Mouse (Mus musculus) embryonic facial prominence, embryonic 12.5 days (tissue): ENCODE data around the gene Pspc1. TPM values are rescaled to one million over a fixed set of nuclear protein-coding genes. Genes with fewer than 3 reads are reported as not detected.
"Not testable (repeated sequence)": the region's sequence is repeated elsewhere in the genome, so short reads cannot be mapped to it uniquely, and the experiment has no call there.

Source experiments
- ATAC-seq: fragments of 200-750 bp; cut with Nextera tagmentation; 2 replicates; pipeline ENCODE4 v1.8.0; 2017; ENCODE audit not compliant: insufficient number of reproducible peaks, insufficient read depth, low FRiP score, low TSS enrichment
- H3K27ac ChIP-seq: fragments of 300-500 bp; sonication (generic); 2 replicates; pipeline ENCODE4 v1.5.1; 2016; ENCODE audit warnings: mild to moderate bottlenecking
- H3K27me3 ChIP-seq: fragments of 300-500 bp; sonication (generic); 2 replicates; pipeline ENCODE4 v1.6.1; 2016; ENCODE audit warnings: mild to moderate bottlenecking, moderate library complexity
- H3K36me3 ChIP-seq: fragments of 300-500 bp; sonication (generic); 2 replicates; pipeline ENCODE4 v1.6.1; 2016; ENCODE audit warnings: mild to moderate bottlenecking
- H3K4me1 ChIP-seq: fragments of 300-500 bp; sonication (generic); 2 replicates; pipeline ENCODE4 v1.6.1; 2016
- H3K4me2 ChIP-seq: fragments of 300-500 bp; sonication (generic); replicated peaks from 2 replicates; pipeline ENCODE4 v1.6.1; 2016; ENCODE audit warnings: mild to moderate bottlenecking, moderate library complexity
- H3K4me3 ChIP-seq: fragments of 300-500 bp; sonication (generic); 2 replicates; pipeline ENCODE4 v1.5.1; 2016; ENCODE audit warnings: mild to moderate bottlenecking
- H3K9ac ChIP-seq: fragments of 300-500 bp; sonication (generic); 2 replicates; pipeline ENCODE4 v1.6.1; 2016; ENCODE audit warnings: mild to moderate bottlenecking, moderate library complexity
- H3K9me3 ChIP-seq: fragments of 300-500 bp; sonication (generic); 2 replicates; pipeline ENCODE4 v1.6.1; 2016; ENCODE audit warnings: mild to moderate bottlenecking, moderate library complexity
- WGBS: fragments of 180-500 bp; shearing (Covaris S2); methylation state at CpG from one replicate; pipeline ENCODE4 v1.1.7; 2016; 5-methylcytosine and 5-hydroxymethylcytosine counted together
- polyA plus RNA-seq: library from polyadenylated mRNA; unstranded; fragments of >200 nt; fragmentation: Nextera tagmentation; extraction: Ambion mirVana; gene quantifications from 2 replicates; pipeline ENCODE4 v1.2.1, GENCODE M21; 2016

Gene Pspc1
- polyA plus RNA-seq, result 47.1 and 49.9 TPM in 2 replicates

- Histone ChIP-seq H3K27me3 (no peaks in the 10 kb centered on the region), H3K9ac (peak within 1 kb of the TSS; percentile 90), H3K36me3 (no peaks in the 10 kb centered on the region), H3K4me1 (peaks cover 13% of the 10 kb centered on the region; the same call in 1 of the 2 replicates), H3K27ac (peak within 1 kb of the TSS; percentile 96), H3K9me3 (no peaks in the 10 kb centered on the region), H3K4me2 (peak within 1 kb of the TSS; percentile 69), H3K4me3 (peak within 1 kb of the TSS; percentile 94)
- under 1% methylated on average over 36 of the region's 36 CpGs for WGBS
- ATAC-seq, result peak; percentile 98
Observed at GRCm38 (mm10) chr14:56778200-56778932, at the start of gene Pspc1. Pspc1 (minus strand) TSS chr14:56778316.

GRCm38 (mm10) chr14:56824562-56824961 lies 46.4 kb upstream of the Pspc1 start:
- no peaks in the 10 kb centered on the region for H3K27me3 ChIP-seq
- no peak overlapping the region for H3K27ac ChIP-seq
- H3K4me2 ChIP-seq, result no peak overlapping the region
- no peak overlapping the region for H3K4me3 ChIP-seq
- H3K36me3 ChIP-seq, result no peaks in the 10 kb centered on the region
- ATAC-seq, result no peak
- H3K9me3 ChIP-seq, result no peaks in the 10 kb centered on the region
- H3K9ac ChIP-seq, result no peak overlapping the region
- H3K4me1 ChIP-seq, result no peaks in the 10 kb centered on the region

GRCm38 (mm10) chr14:56817616-56818015 lies 39.5 kb upstream of the Pspc1 start:
- 0 out of 2 replicates have a peak overlapping the region, but pooled peaks have one; percentile 17 for H3K4me2 ChIP-seq
- WGBS, result 16% methylated on average over 11 of the region's 11 CpGs
- no peak for ATAC-seq
- no peak overlapping the region for H3K27ac ChIP-seq
- no peaks in the 10 kb centered on the region for H3K36me3 ChIP-seq
- no peak overlapping the region for H3K9ac ChIP-seq
- H3K4me3 ChIP-seq, result no peak overlapping the region
- peaks cover 7% of the 10 kb centered on the region; the same call in 1 of the 2 replicates for H3K4me1 ChIP-seq
- no peaks in the 10 kb centered on the region; the same call in 1 of the 2 replicates for H3K27me3 ChIP-seq
- H3K9me3 ChIP-seq, result no peaks in the 10 kb centered on the region

- no peaks in the 10 kb centered on the region; the same call in 1 of the 2 replicates for H3K27me3 ChIP-seq
- no peak overlapping the region for H3K27ac ChIP-seq
- H3K9ac ChIP-seq, result no peak overlapping the region
- no peak overlapping the region for H3K4me3 ChIP-seq
- peaks cover 7% of the 10 kb centered on the region; the same call in 1 of the 2 replicates for H3K4me1 ChIP-seq
- H3K4me2 ChIP-seq, result no peak overlapping the region
- H3K9me3 ChIP-seq, result no peaks in the 10 kb centered on the region
- no peaks in the 10 kb centered on the region for H3K36me3 ChIP-seq
- WGBS, result 68% methylated on average over 4 of the region's 4 CpGs
- no peak for ATAC-seq
Observed at GRCm38 (mm10) chr14:56817131-56817530, 39.0 kb upstream of the Pspc1 start.

GRCm38 (mm10) chr14:56816541-56816940 lies 38.4 kb upstream of the Pspc1 start:
- Histone ChIP-seq H3K27me3 (no peaks in the 10 kb centered on the region; the same call in 1 of the 2 replicates), H3K9me3 (no peaks in the 10 kb centered on the region), H3K4me2 (no peak overlapping the region), H3K4me1 (peaks cover 7% of the 10 kb centered on the region; the same call in 1 of the 2 replicates), H3K9ac (no peak overlapping the region), H3K27ac (no peak overlapping the region), H3K36me3 (no peaks in the 10 kb centered on the region), H3K4me3 (no peak overlapping the region)
- 87% methylated on average over 4 of the region's 4 CpGs for WGBS
- ATAC-seq, result no peak

GRCm38 (mm10) chr14:56812520-56813036 lies 34.5 kb upstream of the Pspc1 start:
- peak overlapping the region; percentile 96 for H3K27ac ChIP-seq
- peak overlapping the region; percentile 68 for H3K4me2 ChIP-seq
- WGBS, result under 1% methylated on average over 35 of the region's 35 CpGs
- no peaks in the 10 kb centered on the region for H3K36me3 ChIP-seq
- H3K9me3 ChIP-seq, result no peaks in the 10 kb centered on the region
- ATAC-seq, result peak; percentile 29; the same call in 1 of the 2 replicates
- peaks cover 14% of the 10 kb centered on the region; the same call in 1 of the 2 replicates for H3K4me1 ChIP-seq
- no peaks in the 10 kb centered on the region; the same call in 1 of the 2 replicates for H3K27me3 ChIP-seq
- peak overlapping the region; percentile 57 for H3K4me3 ChIP-seq
- peak overlapping the region; percentile 84 for H3K9ac ChIP-seq

GRCm38 (mm10) chr14:56811701-56812339 lies 33.7 kb upstream of the Pspc1 start, which contains the start of gene Zmym5:
Zmym5 (minus strand) TSS chr14:56811716.
- H3K27me3 ChIP-seq, H3K36me3 ChIP-seq, H3K9me3 ChIP-seq: not testable (repeated sequence)
- Histone ChIP-seq H3K4me2 (peak within 1 kb of the TSS; percentile 68), H3K27ac (peak within 1 kb of the TSS; percentile 96), H3K9ac (peak within 1 kb of the TSS; percentile 84), H3K4me3 (peak within 1 kb of the TSS; percentile 69), H3K4me1 (peaks cover 14% of the 10 kb centered on the region; the same call in 1 of the 2 replicates)
- WGBS, result under 1% methylated on average over 35 of the region's 72 CpGs
- ATAC-seq, result peak; percentile 97

GRCm38 (mm10) chr14:56810781-56811690 lies 32.9 kb upstream of the Pspc1 start:
- H3K9me3 ChIP-seq, ATAC-seq, H3K36me3 ChIP-seq, H3K27me3 ChIP-seq: not testable (repeated sequence)
- Histone ChIP-seq H3K4me3 (peak overlapping the region; percentile 69), H3K4me1 (peaks cover 14% of the 10 kb centered on the region; the same call in 1 of the 2 replicates), H3K9ac (peak overlapping the region; percentile 80), H3K27ac (peak overlapping the region; percentile 88), H3K4me2 (peak overlapping the region; percentile 62)
- WGBS, result under 1% methylated on average over 33 of the region's 86 CpGs

GRCm38 (mm10) chr14:56793243-56793642 lies 15.1 kb upstream of the Pspc1 start:
- ATAC-seq, result no peak
- Histone ChIP-seq H3K27me3 (no peaks in the 10 kb centered on the region), H3K9me3 (no peaks in the 10 kb centered on the region), H3K27ac (no peak overlapping the region), H3K4me1 (no peaks in the 10 kb centered on the region), H3K36me3 (peaks cover 48% of the 10 kb centered on the region), H3K4me2 (no peak overlapping the region), H3K4me3 (no peak overlapping the region), H3K9ac (no peak overlapping the region)
- 44% methylated on average over 2 of the region's 2 CpGs for WGBS

GRCm38 (mm10) chr14:56784575-56784974 lies 6.5 kb upstream of the Pspc1 start:
- WGBS, result 75% methylated on average over 1 of the region's 1 CpGs
- Histone ChIP-seq H3K9ac (no peak overlapping the region), H3K4me3 (no peak overlapping the region), H3K4me1 (no peaks in the 10 kb centered on the region), H3K27me3 (no peaks in the 10 kb centered on the region), H3K9me3 (no peaks in the 10 kb centered on the region), H3K27ac (no peak overlapping the region), H3K36me3 (no peaks in the 10 kb centered on the region), H3K4me2 (no peak overlapping the region)
- ATAC-seq, result no peak

GRCm38 (mm10) chr14:56778933-56779300 lies 801 bp upstream of the Pspc1 start:
- Histone ChIP-seq H3K9ac (0 out of 2 replicates have a peak overlapping the region, but pooled peaks have one; percentile 90), H3K27me3 (no peaks in the 10 kb centered on the region), H3K4me3 (peak overlapping the region; percentile 94), H3K4me2 (peak overlapping the region; percentile 69), H3K36me3 (no peaks in the 10 kb centered on the region), H3K9me3 (no peaks in the 10 kb centered on the region), H3K4me1 (peaks cover 13% of the 10 kb centered on the region; the same call in 1 of the 2 replicates), H3K27ac (peak overlapping the region; percentile 96)
- no peak for ATAC-seq
- 43% methylated on average over 3 of the region's 3 CpGs for WGBS
